13 mouse cellular contexts compared by ENCODE assay signal in genomic region chr16:38350361-38350855, GRCm38 (mm10). TPM values are rescaled to one million over a fixed set of nuclear protein-coding genes. Genes with fewer than 3 reads are reported as not detected.
DNase-seq lines count a peak whose midpoint lies in the region; ATAC-seq lines count a peak whose summit lies in the region.
"Had no signal": no experiment of that assay in that cellular context is flagged by ENCODE, and none has a peak within 500 bp of the region (broad histone marks: within the 10 kb centered on the region; RNA-seq: fewer than 3 reads in every experiment).

No protein-coding gene starts in this region.

- peaks cover 7% of the 10 kb centered on the region; the same call in 1 of the 2 replicates for H3K4me1 ChIP-seq in stomach, embryonic 15.5 days
- peaks cover 12% of the 10 kb centered on the region for H3K4me1 ChIP-seq in kidney, embryonic 15.5 days

- H3K27ac ChIP-seq in stomach, embryonic 15.5 days, result no peak overlapping the region; the same call in 1 of the 2 replicates
- H3K27ac ChIP-seq in kidney, embryonic 15.5 days, result no peak overlapping the region
- H3K27ac ChIP-seq: hindbrain, embryonic 14.5 days; limb, embryonic 15.5 days had no signal

- ATAC-seq in stomach, embryonic 15.5 days (ENCODE audit: insufficient read depth, low FRiP score, low read depth), result peak; percentile 63
- no peak for ATAC-seq in kidney, embryonic 15.5 days (replicated peaks; ENCODE audit: low FRiP score)

- DNase-seq in heart, adult 11 months, result peak; percentile 99
- peak; percentile 47 to 68 for DNase-seq in heart, postnatal 14 days
- DNase-seq in lung, adult 18-20 months, result peak; percentile 42 to 43
- no peak for DNase-seq in urinary bladder, postnatal 25 days (ENCODE audit: low spot score)
- DNase-seq in layer of hippocampus, adult 18-20 months (ENCODE audit: low spot score in 2 of 2), result no peak
- DNase-seq in cerebellum, adult 18-20 months, result no peak
- DNase-seq: kidney, postnatal 36 days; right cerebral cortex, postnatal 14 days had no signal

- no peaks in the 10 kb centered on the region for H3K27me3 ChIP-seq in stomach, embryonic 15.5 days (replicated peaks)
- no peaks in the 10 kb centered on the region for H3K27me3 ChIP-seq in kidney, embryonic 15.5 days
- H3K27me3 ChIP-seq: limb, embryonic 15.5 days had no signal

- no peaks in the 10 kb centered on the region for H3K9me3 ChIP-seq in stomach, embryonic 15.5 days
- no peaks in the 10 kb centered on the region for H3K9me3 ChIP-seq in kidney, embryonic 15.5 days (replicated peaks)
- H3K9me3 ChIP-seq: limb, embryonic 15.5 days had no signal

- 0 out of 2 replicates have a peak, but pooled peaks cover 9% of the 10 kb centered on the region for H3K36me3 ChIP-seq in stomach, embryonic 15.5 days
- peaks cover 43% of the 10 kb centered on the region for H3K36me3 ChIP-seq in kidney, embryonic 15.5 days

- no peak overlapping the region for H3K4me3 ChIP-seq in stomach, embryonic 15.5 days (replicated peaks)
- no peak overlapping the region for H3K4me3 ChIP-seq in kidney, embryonic 15.5 days (replicated peaks)
- H3K4me3 ChIP-seq: limb, embryonic 15.5 days had no signal

- intact Hi-C loops in heart, postnatal 14 days (cut with DNase I), result no loop called here

- H3K9ac ChIP-seq in stomach, embryonic 15.5 days, result no peak overlapping the region
- no peak overlapping the region for H3K9ac ChIP-seq in kidney, embryonic 15.5 days
- H3K9ac ChIP-seq: hindbrain, embryonic 14.5 days; limb, embryonic 15.5 days had no signal

- H3K4me2 ChIP-seq in stomach, embryonic 15.5 days, result no peak overlapping the region
- H3K4me2 ChIP-seq in kidney, embryonic 15.5 days, result no peak overlapping the region
- H3K4me2 ChIP-seq: hindbrain, embryonic 14.5 days; limb, embryonic 15.5 days had no signal

- WGBS in stomach, embryonic 15.5 days, result 51% methylated on average over 7 of the region's 7 CpGs
- WGBS in kidney, embryonic 15.5 days, result 68% methylated on average over 7 of the region's 7 CpGs

RNA-seq across cellular contexts. Expression of gene Gm21987, which starts 3.6 kb away (rescaled TPM):
- total RNA-seq in heart, postnatal 14 days (2021), result 1 to 10 TPM in 1 of 2 experiments, not detected in 1; 1.2 TPM
- polyA plus RNA-seq in stomach, embryonic 15.5 days (2015; fragmentation: Nextera tagmentation; extraction: Ambion mirVana), result not detected in 2 replicates
- polyA plus RNA-seq in kidney, embryonic 15.5 days (2015; fragmentation: Nextera tagmentation; extraction: Ambion mirVana), result not detected in 2 replicates
- total RNA-seq in layer of hippocampus, adult 18-20 months (2021), result not detected
- polyA plus RNA-seq: hindbrain, embryonic 14.5 days; thymus, postnatal 0 days had no signal

RNA-seq across cellular contexts. Expression of gene Cox17, which starts 3.6 kb away (rescaled TPM):
- total RNA-seq in heart, postnatal 14 days (2021), result 100 to 1,000 TPM; 227 to 256 TPM
- 181 and 190 TPM in 2 replicates for polyA plus RNA-seq in stomach, embryonic 15.5 days (2015; fragmentation: Nextera tagmentation; extraction: Ambion mirVana)
- polyA plus RNA-seq in kidney, embryonic 15.5 days (2015; fragmentation: Nextera tagmentation; extraction: Ambion mirVana), result 167 and 189 TPM in 2 replicates
- 100 to 1,000 TPM; 136 to 147 TPM for total RNA-seq in layer of hippocampus, adult 18-20 months (2021)

RNA-seq across cellular contexts. Expression of gene Maats1, which starts 8.5 kb away (rescaled TPM):
- under 1 TPM; 0.10 TPM for total RNA-seq in heart, postnatal 14 days (2021)
- 0.09 and 0.14 TPM in 2 replicates for polyA plus RNA-seq in stomach, embryonic 15.5 days (2015; fragmentation: Nextera tagmentation; extraction: Ambion mirVana)
- polyA plus RNA-seq in kidney, embryonic 15.5 days (2015; fragmentation: Nextera tagmentation; extraction: Ambion mirVana), result 0.14 and 0.27 TPM in 2 replicates
- total RNA-seq in layer of hippocampus, adult 18-20 months (2021), result 1 to 10 TPM; 1.1 to 1.5 TPM
- polyA plus RNA-seq: limb, embryonic 15.5 days had no signal

RNA-seq across cellular contexts. Expression of gene Popdc2, which starts 11.6 kb away (rescaled TPM):
- 100 to 1,000 TPM; 542 to 580 TPM for total RNA-seq in heart, postnatal 14 days (2021)
- polyA plus RNA-seq in stomach, embryonic 15.5 days (2015; fragmentation: Nextera tagmentation; extraction: Ambion mirVana), result 9.9 and 13.7 TPM in 2 replicates
- 1.1 and 5.7 TPM in 2 replicates for polyA plus RNA-seq in kidney, embryonic 15.5 days (2015; fragmentation: Nextera tagmentation; extraction: Ambion mirVana)
- under 1 TPM; 0.20 to 0.66 TPM for total RNA-seq in layer of hippocampus, adult 18-20 months (2021)

RNA-seq across cellular contexts. Expression of gene Nr1i2, which starts 55.8 kb away (rescaled TPM):
- total RNA-seq in heart, postnatal 14 days (2021), result not detected
- 6.2 and 7.4 TPM in 2 replicates for polyA plus RNA-seq in stomach, embryonic 15.5 days (2015; fragmentation: Nextera tagmentation; extraction: Ambion mirVana)
- 0.35 and 0.49 TPM in 2 replicates for polyA plus RNA-seq in kidney, embryonic 15.5 days (2015; fragmentation: Nextera tagmentation; extraction: Ambion mirVana)
- total RNA-seq in layer of hippocampus, adult 18-20 months (2021), result not detected
- polyA plus RNA-seq: hindbrain, embryonic 14.5 days; limb, embryonic 15.5 days; thymus, postnatal 0 days had no signal

Comparison
In these comparisons a context has a peak if more than half of its experiments do, and no peak if none do; other contexts are left out.
1. DNase-seq: peak in heart, adult 11 months (single experiment), heart, postnatal 14 days (2 of 2) and lung, adult 18-20 months (2 of 2); none in urinary bladder, postnatal 25 days (single experiment), layer of hippocampus, adult 18-20 months (0 of 2) and cerebellum, adult 18-20 months (0 of 2).